Comparison of ENCODE assay signal across 13 mouse cellular contexts in the genomic region with DNA sequence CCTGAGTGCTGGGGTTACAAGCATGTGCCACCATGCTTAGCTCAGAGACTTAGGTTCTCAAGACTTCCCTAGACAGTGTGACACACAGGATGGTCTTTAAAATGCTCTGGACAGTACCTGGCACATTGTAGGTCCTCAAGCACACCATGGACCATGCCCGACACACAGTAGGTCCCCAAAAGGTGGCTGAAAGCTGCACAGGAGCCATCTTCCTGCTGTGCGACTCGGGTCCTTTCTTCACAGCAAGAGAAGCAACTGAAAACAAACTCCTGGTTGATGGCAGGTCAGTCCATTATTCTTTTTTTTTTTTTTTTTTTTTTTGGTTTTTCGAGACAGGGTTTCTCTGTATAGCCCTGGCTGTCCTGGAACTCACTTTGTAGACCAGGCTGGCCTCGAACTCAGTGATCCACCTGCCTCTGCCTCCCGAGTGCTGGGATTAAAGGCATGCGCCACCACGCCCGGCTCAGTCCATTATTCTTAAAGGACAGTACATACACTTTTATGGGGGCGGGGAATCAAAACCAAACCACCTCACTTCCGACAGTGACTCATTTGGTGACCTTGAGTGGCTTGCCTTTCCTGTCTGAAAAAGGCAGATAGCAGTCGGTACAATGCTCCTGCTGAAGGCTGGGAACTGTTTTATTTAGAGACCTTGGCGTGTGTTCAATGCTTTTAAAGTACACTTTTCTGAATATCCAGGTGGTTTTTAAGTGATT. TPM values are rescaled to one million over a fixed set of nuclear protein-coding genes. Genes with fewer than 3 reads are reported as not detected.
DNase-seq lines count a peak whose midpoint lies in the region; ATAC-seq and TF ChIP-seq lines count a peak whose summit lies in the region.
"Had no signal": no experiment of that assay in that cellular context is flagged by ENCODE, and none has a peak within 500 bp of the region (broad histone marks: within the 10 kb centered on the region; RNA-seq: fewer than 3 reads in every experiment).

No protein-coding gene starts in this region.

- peak; percentile 25 for DNase-seq in kidney, postnatal 0 days (ENCODE audit: low spot score)
- DNase-seq in kidney, adult 8-10 months, result no peak
- DNase-seq in CD4-positive helper T cell, adult 2 months (ENCODE audit: low read depth, low spot score), result peak; percentile 66
- peak; percentile 79 to 91 for DNase-seq in adrenal gland, adult (ENCODE audit: inconsistent age in 2 of 2, low spot score in 1 of 2)
- DNase-seq in cerebellum, adult 9-11 months, result no peak
- DNase-seq in testis, postnatal 10 days (ENCODE audit: low spot score), result no peak
- no peak for DNase-seq in spleen, postnatal 14 days (ENCODE audit: low spot score in 2 of 2)
- DNase-seq: cerebellum, postnatal 25 days had no signal

- WGBS in kidney, postnatal 0 days, result 58% methylated on average over 11 of the region's 13 CpGs
- 59% methylated on average over 12 of the region's 13 CpGs for WGBS in intestine, embryonic 15.5 days

- TF ChIP-seq CTCF in kidney, postnatal 0 days (IDR thresholded peaks at IDR 0.05; ENCODE audit: low read depth), result no peak

- H3K27me3 ChIP-seq in kidney, postnatal 0 days (ENCODE audit: insufficient read depth, low read length), result no peaks in the 10 kb centered on the region
- H3K27me3 ChIP-seq in intestine, embryonic 15.5 days (replicated peaks), result 0 out of 2 replicates have a peak, but pooled peaks cover 4% of the 10 kb centered on the region

- H3K4me3 ChIP-seq in kidney, postnatal 0 days (replicated peaks; ENCODE audit: low read depth, low read length), result no peak overlapping the region
- no peak overlapping the region for H3K4me3 ChIP-seq in intestine, embryonic 15.5 days (replicated peaks)
- H3K4me3 ChIP-seq: erythroblast, embryonic 14.5 days; left cerebral cortex, adult 2 months; liver, embryonic 15.5 days had no signal

- no peak for ATAC-seq in kidney, postnatal 0 days (replicated peaks; ENCODE audit: low FRiP score, low read depth)
- peak; percentile 53; the same call in 1 of the 2 replicates for ATAC-seq in intestine, embryonic 15.5 days
- ATAC-seq: hindbrain, embryonic 16.5 days had no signal

- no peaks in the 10 kb centered on the region for H3K4me1 ChIP-seq in kidney, postnatal 0 days (replicated peaks; ENCODE audit: insufficient read depth, low read length)
- no peaks in the 10 kb centered on the region for H3K4me1 ChIP-seq in intestine, embryonic 15.5 days (replicated peaks)
- H3K4me1 ChIP-seq: liver, embryonic 15.5 days had no signal

- H3K27ac ChIP-seq in kidney, postnatal 0 days, result no peak overlapping the region
- H3K27ac ChIP-seq in intestine, embryonic 15.5 days, result peak overlapping the region; percentile 48; the same call in 1 of the 2 replicates
- H3K27ac ChIP-seq: left cerebral cortex, adult 2 months; liver, embryonic 15.5 days had no signal

- H3K4me2 ChIP-seq in kidney, postnatal 0 days (ENCODE audit: low read length), result no peak overlapping the region
- H3K4me2 ChIP-seq in intestine, embryonic 15.5 days (replicated peaks), result no peak overlapping the region
- H3K4me2 ChIP-seq: liver, embryonic 15.5 days had no signal

- no peaks in the 10 kb centered on the region for H3K36me3 ChIP-seq in kidney, postnatal 0 days (ENCODE audit: insufficient read depth, low read length)
- H3K36me3 ChIP-seq in intestine, embryonic 15.5 days, result no peaks in the 10 kb centered on the region
- H3K36me3 ChIP-seq: liver, embryonic 15.5 days had no signal

- H3K9ac ChIP-seq in kidney, postnatal 0 days (ENCODE audit: low read depth, low read length), result no peak overlapping the region
- H3K9ac ChIP-seq in intestine, embryonic 15.5 days, result no peak overlapping the region
- H3K9ac ChIP-seq: liver, embryonic 15.5 days had no signal

- no peaks in the 10 kb centered on the region for H3K9me3 ChIP-seq in kidney, postnatal 0 days (replicated peaks; ENCODE audit: low read length)
- H3K9me3 ChIP-seq in intestine, embryonic 15.5 days, result no peaks in the 10 kb centered on the region
- H3K9me3 ChIP-seq: liver, embryonic 15.5 days had no signal

RNA-seq across cellular contexts. Expression of a gene that starts 11.3 kb away (rescaled TPM):
- 0.12 and 0.15 TPM in 2 replicates for polyA plus RNA-seq in kidney, postnatal 0 days (2015; fragmentation: Nextera tagmentation; extraction: Ambion mirVana)
- 0.05 TPM in 1 of 2 replicates, not detected in the other for polyA plus RNA-seq in intestine, embryonic 15.5 days (2015; fragmentation: Nextera tagmentation; extraction: Ambion mirVana)
- polyA plus RNA-seq: erythroblast, embryonic 14.5 days; liver, embryonic 15.5 days had no signal

RNA-seq across cellular contexts. Expression of a gene that starts 26.8 kb away (rescaled TPM):
- polyA plus RNA-seq in kidney, postnatal 0 days (2015; fragmentation: Nextera tagmentation; extraction: Ambion mirVana), result 23.6 and 25.3 TPM in 2 replicates
- polyA plus RNA-seq in intestine, embryonic 15.5 days (2015; fragmentation: Nextera tagmentation; extraction: Ambion mirVana), result 24.9 and 25.7 TPM in 2 replicates

RNA-seq across cellular contexts. Expression of a gene that starts 39.8 kb away (rescaled TPM):
- 48.1 and 49.5 TPM in 2 replicates for polyA plus RNA-seq in kidney, postnatal 0 days (2015; fragmentation: Nextera tagmentation; extraction: Ambion mirVana)
- 26.5 and 30.5 TPM in 2 replicates for polyA plus RNA-seq in intestine, embryonic 15.5 days (2015; fragmentation: Nextera tagmentation; extraction: Ambion mirVana)

RNA-seq across cellular contexts. Expression of a gene that starts 46.5 kb away (rescaled TPM):
- 13.8 and 14.5 TPM in 2 replicates for polyA plus RNA-seq in kidney, postnatal 0 days (2015; fragmentation: Nextera tagmentation; extraction: Ambion mirVana)
- polyA plus RNA-seq in intestine, embryonic 15.5 days (2015; fragmentation: Nextera tagmentation; extraction: Ambion mirVana), result 4.8 and 5.5 TPM in 2 replicates

Comparison
In these comparisons a context has a peak if more than half of its experiments do, and no peak if none do; other contexts are left out.
1. DNase-seq: peak in kidney, postnatal 0 days (single experiment), CD4-positive helper T cell, adult 2 months (single experiment) and adrenal gland, adult (2 of 2); none in kidney, adult 8-10 months (0 of 2), cerebellum, adult 9-11 months (single experiment), testis, postnatal 10 days (single experiment) and spleen, postnatal 14 days (0 of 2).